Mouse (Mus musculus) right cerebral cortex, postnatal 10 days (tissue): ENCODE measurements at regions not wholly inside any gene's neighbourhood (a gene's known extent, or its start where the extent isn't known, plus 50 kb on each side); places are given as distances from the start of the nearest gene placed in this dataset.
"Not testable (repeated sequence)": the region's sequence is repeated elsewhere in the genome, so short reads cannot be mapped to it uniquely, and the experiment has no call there.

Source experiments
- DNase-seq, 2 experiments: peaks; one replicate each; pipeline ENCODE4 v3.0.0; 2021; ENCODE audit warnings: low spot score in 2 of 2

DNA sequence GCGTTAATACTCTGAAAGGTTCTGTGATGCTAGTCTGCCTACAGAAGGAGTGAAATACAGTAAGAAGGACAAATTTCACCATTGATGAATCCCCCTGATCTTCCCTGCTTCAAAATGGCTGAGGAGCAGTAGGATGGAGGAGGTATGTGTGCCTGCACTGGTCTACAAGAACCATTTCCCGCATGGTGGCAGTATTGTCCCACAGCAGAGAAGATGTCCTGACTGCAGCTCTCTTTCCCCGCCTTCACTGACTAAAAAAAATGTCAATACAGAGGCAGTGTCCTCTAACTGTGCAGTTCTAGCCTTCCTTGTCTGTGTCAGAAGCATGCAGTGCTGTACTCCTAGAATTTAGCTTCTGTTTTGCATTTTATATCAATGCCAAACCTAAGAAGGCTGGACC is 174.6 kb upstream of the Olfr1324 start:
- DNase-seq, result peak in 1 of 2 experiments; percentile 95

DNA sequence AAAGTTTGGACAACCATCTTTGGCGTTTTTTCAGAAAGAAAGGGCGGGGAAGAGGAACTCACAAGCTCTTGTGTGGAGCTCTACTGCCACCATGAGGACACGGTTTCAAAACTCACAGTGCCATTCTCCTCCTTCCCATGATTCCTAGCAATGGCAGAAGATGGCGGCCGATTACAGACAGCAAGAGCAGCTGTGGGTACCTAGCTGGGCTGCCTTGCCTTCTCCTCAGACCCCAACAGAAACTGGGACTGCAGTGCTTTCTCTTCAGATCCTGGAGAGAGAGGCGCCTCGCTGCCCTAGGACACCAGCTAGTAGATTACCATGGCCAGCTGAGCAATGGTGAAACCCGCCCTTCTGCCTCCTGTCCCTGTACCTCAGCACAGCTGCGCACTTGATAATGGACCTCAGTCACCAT is 174.2 kb upstream of the Olfr1324 start:
- peak in 1 of 2 experiments; percentile 64 for DNase-seq

DNA sequence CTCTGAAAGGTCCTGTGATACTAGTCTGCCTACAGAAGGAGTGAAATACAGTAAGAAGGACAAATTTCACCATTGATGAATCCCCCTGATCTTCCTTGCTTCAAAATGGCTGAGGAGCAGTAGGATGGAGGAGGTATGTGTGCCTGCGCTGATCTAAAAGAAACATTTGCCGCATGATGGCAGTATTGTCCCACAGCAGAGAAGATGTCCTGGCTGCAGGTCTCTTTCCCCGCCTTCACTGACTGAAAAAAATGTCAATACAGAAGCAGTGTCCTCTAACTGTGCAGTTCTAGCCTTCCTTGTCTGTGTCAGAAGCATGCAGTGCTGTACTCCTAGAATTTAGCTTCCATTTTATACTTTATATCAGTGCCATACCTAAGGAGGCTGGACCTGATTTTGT is 172.0 kb upstream of the Olfr1324 start:
- peak in 1 of 2 experiments; percentile 92 for DNase-seq

DNA sequence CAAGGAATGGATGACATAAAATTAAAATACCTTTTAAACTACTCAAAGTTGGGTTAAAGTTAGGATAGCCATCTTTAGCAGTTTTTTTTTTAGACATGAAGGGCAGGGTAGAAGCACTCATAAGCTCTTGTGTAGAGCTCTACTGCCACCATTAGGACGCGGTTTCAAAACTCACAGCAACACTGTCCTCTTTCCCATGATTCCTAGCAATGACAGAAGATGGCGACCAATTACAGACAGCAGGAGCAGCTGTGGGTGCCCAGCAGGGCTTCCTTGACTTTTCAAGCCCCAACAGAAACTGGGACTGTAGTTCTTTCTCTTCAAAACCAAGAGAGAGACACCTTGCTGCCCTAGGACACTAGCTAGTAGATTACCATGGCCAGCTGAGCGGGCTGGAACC is 171.5 kb upstream of the Olfr1324 start:
- peak in 1 of 2 experiments; percentile 89 for DNase-seq

DNA sequence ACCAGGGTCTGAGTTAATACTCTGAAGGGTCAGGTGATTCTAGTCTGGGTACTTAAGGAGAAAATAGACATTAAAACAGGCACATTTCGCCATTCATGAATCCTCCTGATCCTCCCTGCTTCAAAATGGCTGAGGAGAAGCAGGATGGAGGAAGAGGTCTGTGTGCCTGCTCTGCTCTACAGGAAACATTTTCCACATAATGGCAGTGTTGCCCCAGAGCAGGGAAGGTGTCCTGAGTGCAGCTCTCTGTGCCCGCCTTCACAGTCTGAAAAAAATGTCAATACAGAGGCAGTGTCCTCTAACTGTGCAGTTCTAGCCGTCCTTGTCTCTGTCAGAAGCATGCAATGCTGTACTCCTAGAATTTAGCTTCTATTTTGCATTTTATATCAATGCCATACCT is 169.3 kb upstream of the Olfr1324 start:
- peak in 1 of 2 experiments; percentile 58 for DNase-seq

DNA sequence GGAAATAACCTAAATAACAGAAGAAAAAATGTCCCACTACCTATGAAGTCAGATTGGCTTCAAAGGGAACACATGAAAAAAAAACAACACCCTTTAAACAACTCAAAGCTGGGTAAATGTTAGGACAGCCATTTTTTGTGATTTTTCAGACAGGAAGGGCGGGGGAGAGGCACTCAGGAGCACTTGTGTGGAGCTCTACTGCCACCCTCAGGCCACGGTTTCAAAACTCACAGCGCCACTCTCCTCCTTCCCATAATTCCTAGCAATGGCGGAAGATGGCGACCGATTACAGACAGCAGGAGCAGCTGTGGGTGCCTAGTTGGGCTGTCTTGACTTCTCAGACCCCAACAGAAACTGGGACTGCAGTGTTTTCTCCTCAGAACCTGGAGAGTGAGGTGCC is 168.8 kb upstream of the Olfr1324 start:
- peak in 1 of 2 experiments; percentile 80 for DNase-seq

DNA sequence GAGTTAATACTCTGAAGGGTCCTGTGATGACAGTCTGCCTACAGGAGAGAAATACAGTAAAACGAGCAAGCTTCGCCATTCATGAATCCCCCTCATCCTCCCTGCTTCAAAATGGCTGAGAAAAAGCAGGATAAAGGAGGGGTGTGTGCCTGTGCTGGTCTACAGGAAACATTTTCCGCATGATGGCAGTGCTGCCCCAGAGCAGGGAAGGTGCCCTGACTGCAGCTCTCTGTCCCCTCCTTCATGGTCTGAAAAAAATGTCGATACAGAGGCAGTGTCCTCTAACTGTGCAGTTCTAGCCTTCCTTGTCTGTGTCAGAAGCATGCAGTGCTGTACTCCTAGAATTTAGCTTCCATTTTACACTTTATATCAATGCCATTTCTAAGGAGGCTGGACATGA is 166.7 kb upstream of the Olfr1324 start:
- DNase-seq, result peak in 1 of 2 experiments; percentile 52

DNA sequence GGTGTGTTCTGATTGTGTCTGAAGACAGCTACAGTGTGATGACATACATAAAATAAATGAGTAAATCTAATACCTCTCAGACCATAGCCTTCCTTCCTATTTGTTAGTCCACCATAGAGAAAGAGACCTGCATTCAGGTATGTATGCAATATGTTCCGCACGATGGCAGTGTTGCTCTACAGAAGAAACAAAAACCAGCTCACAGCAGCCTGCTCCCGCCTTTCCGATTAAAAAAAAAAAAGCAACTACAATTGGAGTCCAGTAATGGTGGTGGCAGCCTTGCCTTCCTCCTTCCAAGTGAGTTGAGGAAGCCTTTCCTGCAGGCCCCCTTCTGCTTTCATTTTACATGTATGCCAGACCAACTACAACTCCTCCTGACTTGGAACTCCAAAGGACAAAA is 163.2 kb upstream of the Olfr1324 start:
- peak in 1 of 2 experiments; percentile 70 for DNase-seq

DNA sequence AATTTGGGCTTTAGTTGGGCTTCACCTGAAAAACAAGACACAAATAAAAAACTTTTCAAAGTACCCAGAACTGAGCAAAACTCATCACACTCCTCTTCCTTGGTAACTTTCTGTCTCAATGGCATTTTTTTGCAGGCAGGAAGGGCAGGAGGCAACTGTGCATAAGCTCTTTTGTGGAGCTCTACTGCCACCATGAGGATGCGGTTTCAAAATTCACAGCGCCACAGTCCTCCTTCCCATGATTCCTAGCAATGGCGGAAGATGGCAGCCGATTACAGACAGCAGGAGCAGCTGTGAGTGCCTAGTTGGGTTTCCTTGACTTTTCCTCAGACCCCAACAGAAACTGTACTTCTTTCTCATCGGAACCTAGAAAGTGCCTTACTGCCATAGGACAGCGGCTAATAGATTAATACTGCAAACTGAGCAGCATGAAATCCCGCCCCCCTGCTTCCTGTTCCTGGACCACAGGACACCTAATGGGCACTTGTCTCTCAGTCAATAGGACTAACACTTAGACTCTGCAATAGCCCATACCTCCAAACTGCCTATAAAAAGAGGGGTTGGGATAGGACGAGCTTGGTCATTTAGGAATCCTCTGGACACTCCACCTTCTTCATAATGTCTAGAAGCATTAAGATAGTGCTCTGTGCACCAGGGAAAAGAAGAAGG is 162.5 kb upstream of the Olfr1324 start:
- peak in 1 of 2 experiments; percentile 84 for DNase-seq

DNA sequence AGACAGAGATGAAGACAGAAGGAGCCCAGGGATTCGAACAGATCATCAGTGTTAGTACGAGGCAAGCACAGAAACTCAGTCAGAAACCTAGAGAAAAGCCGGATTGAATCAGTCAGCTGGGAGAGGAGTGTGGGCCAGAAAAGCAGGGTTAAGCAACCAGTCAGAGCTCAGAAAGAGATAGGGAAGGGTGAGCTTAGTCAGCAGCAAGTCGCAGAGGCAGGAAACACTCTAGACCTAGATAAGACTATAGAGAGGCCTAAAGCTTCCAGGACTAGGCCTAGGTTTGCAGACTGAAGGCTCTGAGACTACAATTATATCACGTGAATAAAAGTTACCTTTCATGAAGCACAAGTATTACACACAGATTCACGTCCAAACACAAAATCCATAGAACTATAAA is 160.6 kb upstream of the Olfr1324 start:
- no peak for DNase-seq

DNA sequence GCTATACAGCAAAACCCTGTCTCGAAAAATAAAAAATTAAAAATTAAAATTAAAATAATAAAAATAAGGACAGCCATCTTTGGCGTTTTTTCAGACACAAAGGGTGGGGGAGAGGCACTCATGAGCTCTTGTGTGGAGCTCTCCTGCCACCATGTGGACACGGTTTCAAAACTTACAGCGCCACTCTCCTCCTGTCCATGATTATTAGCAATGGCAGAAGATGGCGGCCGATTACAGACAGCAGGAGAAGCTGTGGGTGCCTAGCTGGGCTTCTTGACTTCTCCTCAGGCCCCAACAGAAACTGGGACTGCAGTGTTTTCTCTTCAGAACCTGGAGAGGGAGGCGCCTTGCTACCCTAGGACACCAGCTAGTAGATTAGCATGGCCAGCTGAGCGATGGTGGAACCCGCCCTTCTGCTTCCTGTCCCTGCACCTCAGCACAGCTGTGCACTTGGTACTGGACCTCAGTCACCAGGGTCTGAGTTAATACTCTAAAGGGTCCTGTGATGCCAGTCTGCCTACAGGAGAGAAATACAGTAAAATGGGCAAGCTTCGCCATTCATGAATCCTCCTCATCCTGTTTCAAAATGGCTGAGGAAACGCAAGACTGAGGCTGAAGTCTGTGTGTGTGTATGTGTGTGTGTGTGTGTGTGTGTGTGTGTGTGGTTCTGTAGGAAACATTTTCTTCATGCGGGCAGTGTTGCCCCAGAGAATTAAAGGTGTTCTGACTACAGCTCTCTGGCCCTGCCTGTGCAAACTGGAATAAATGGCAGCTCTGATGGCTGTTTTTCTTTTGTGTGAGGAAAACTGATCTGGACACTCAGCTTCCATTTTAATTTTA is 155.7 kb upstream of the Olfr1324 start:
- DNase-seq, result peak in 1 of 2 experiments; percentile 71

DNA sequence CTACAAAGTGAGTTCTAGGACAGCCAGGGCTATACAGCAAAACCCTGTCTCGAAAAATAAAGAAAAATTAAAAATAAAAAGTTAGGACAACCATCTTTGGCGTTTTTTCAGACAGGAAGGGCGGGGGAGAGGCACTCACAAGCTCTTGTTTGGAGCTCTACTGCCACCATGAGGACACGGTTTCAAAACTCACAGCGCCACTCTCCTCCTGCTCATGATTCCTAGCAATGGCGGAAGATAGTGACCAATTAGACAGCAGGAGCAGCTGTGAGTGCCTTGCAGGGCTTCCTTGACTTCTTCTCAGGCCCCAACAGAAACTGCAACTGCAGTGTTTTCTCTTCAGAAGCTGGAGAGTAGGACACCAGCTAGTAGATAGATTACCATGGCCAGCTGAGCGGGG is 151.9 kb upstream of the Olfr1324 start:
- peak in 1 of 2 experiments; percentile 80 for DNase-seq

DNA sequence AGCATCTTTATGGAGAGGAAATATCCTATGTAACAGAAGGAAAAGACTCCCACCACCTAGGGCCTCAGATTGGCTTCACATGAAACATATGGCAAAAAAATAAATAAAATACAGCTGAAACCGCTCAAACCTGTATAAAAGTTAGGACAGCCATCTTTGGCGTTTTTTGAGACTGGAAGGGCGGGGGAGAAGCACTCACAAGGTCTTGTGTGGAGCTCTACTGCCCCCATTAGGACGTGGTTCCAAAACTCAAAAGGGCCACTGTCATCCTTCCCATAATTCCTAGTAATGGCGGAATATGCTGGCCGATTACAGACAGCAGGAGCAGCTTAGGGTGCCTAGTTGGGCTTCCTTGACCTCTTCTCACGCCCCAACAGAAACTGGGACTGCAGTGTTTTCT is 148.5 kb upstream of the Olfr1324 start:
- DNase-seq, result peak; percentile 23 to 88

DNA sequence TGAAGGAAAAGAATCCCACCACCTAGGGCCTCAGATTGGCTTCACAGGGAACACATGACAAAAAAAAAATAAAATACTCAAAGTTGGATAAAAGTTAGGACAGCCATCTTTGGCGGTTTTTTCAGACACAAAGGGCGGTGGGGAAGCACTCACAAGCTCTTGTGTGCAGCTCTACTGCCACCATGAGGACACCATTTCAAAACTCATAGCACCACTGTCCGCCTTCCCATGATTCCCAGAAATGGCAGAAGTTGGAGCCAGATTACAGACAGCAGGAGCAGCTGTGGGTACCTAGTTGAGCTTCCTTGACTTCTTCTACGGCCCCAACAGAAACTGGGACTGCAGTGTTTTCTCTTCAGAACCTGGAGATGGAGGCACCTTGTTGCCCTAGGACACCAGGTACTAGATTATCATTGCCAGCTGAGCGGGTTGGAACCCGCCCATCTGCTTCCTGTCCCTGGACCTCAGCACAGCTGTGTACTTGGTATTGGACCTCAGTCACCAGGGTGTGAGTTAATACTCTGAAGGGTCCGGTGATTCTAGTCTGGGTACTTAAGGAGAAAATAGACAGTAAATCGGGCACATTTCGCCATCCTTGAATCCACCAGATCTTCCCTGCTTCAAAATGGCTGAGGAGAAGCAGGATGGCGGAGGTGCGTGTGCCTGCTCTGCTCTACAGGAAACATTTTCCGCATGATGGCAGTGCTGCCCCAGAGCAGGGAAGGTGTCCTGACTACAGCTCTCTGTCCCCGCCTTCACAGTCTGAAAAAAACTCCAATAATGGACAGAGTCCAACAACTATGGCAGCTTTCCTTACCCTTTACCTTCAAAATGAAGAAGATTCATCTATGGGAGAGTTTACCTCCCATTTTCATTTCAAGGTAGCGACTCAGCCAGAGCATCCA is 144.1 kb upstream of the Olfr1324 start:
- DNase-seq, result peak in 1 of 2 experiments; percentile 91

DNA sequence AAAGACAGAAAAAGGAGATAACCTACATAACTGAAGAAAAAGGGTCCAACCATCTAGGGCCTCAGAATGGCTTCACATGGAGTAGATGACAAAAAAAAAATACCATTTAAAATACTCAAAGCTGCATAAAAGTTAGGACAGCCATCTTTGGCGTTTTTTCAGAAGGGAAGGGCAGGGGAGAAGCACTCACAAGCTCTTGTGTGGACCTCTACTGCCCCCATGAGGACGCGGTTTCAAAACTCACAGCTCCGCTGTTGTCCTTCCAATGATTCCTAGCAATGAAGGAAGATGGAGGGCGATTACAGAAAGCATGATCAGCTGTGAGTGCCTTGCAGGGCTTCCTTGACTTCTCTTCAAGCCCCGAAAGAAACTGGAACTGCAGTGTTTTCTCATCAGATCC is 140.8 kb upstream of the Olfr1324 start:
- DNase-seq, result peak in 1 of 2 experiments; percentile 88

DNA sequence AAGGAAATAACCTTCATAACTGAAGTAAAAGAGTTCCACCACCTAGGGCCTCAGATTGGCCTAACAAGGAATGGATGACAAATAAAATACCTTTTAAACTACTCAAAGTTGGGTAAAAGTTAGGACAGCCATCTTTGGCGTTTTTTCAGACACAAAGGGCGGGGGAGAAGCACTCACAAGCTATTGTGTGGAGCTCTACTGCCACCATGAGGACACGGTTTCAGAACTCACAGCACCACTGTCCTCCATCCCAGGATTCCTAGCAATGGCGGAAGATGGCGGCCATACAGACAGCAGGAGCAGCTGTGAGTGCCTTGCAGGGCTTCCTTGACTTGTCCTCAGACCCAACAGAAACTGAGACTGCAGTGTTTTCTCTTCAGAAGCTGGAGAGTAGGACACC is 138.0 kb upstream of the Olfr1324 start:
- peak in 1 of 2 experiments; percentile 88 for DNase-seq

DNA sequence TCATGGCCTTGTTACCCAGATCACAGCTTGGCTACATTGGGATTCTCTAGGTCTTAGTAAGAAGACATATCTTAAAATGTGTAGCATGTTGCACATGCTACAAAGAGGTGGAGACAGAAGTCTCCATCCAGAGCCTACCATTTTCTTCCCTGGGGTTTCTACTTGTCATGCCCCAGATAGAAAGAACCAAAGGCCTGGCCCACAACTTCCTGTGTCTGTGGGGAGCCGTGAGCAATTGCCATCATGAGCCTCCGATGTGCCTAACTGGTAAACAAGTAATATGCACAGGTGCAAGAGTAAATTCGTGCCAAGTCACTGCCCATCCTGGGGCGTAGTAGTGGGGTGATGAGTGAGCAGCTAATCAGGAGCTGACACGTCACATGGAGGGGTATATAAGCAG is 136.7 kb upstream of the Olfr1324 start:
- DNase-seq, result not testable (repeated sequence)

DNA sequence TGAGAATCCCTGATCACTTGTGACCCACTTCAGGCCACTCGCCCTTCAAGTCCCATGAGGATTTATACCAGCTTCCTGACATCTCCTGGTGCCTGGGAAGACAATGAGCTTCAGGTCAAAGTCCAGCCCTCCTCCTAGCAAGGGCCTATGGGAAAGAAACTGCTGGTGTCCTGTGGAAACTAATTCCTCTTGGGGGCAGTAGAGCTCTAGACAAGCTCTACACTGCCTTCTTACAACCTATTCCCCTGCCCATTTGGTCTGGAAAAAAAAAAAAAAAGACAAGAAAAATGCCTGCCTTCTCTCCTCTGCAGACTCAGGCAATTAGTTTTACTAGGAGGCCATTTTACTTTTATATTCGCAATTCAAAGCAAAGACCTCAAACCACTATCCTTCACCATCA is 132.6 kb upstream of the Olfr1324 start:
- peak in 1 of 2 experiments; percentile 62 for DNase-seq

DNA sequence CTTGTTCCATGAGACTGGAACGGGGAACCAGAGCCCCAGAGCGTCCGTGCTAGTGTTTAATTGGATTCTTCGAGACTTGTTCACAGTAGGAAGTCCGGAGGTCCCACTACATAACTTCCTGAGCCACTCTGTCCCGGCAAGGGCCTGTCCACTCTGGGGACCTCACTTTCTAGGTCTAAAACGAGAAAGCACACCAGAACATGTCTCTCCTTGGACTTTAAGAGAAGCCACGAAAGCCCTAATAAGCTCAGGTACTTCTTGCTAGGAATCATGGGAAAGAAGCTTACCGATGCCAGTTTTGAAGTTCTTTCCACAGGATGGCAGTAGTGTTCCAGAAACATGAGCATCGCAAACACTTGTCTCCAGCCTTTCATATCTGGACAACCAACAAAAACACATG is 122.0 kb upstream of the Olfr1324 start:
- peak in 1 of 2 experiments; percentile 60 for DNase-seq

DNA sequence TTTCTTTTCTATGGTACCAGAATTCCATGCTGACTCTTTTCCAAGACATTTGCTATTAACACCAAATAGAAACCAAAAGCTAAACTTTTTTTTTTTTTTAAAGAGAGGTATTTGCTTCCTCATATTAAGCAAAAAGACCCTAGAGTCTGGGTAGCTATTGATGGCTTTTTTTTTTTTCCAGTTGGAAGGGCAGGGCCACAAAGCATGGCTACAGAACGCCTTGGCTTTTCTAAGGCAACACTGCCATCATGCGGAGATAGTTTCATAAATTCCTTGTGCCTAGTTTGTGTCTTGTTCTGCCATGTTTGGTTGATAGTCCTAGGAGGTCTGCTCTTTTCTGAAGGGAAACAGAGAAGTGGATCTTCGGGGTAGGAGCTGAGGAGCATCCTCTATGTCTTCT is 121.4 kb upstream of the Olfr1324 start:
- DNase-seq, result peak in 1 of 2 experiments; percentile 85

DNA sequence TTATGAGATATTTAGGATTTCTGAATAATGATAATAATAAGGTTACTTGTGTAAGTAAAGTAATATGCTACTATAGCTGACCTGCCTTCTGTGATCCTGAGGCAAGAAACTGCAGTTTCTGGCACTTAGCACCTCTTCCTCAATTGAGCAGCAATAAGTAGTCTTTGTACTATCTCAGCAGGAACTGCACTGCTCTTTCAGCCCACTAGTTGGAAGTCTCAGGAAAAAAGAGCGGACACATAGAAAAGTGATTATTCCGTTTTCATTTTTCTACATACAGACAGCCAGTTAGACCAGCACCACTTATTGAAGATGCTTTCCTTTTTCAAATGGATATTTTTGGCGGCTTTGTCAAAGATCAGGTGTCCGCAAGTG is 109.5 kb upstream of the Olfr1324 start:
- DNase-seq, result not testable (repeated sequence)
